22 mouse cellular contexts compared by ENCODE assay signal in genomic region chr11:95726156-95726555, GRCm38 (mm10).
"Had no signal": no experiment of that assay in that cellular context is flagged by ENCODE, and none has a peak within 500 bp of the region (broad histone marks: within the 10 kb centered on the region; RNA-seq: fewer than 3 reads in every experiment).

No protein-coding gene starts in this region.

- H3K27ac ChIP-seq: heart, embryonic 13.5 days; heart, embryonic 15.5 days; hindbrain, embryonic 10.5 days; hindbrain, embryonic 12.5 days; hindbrain, embryonic 14.5 days; intestine, embryonic 15.5 days; layer of hippocampus, adult 2 months; left cerebral cortex, adult 2 months; limb, embryonic 10.5 days; limb, embryonic 12.5 days; liver, embryonic 13.5 days; liver, embryonic 15.5 days had no signal

- ATAC-seq: hindbrain, embryonic 16.5 days; inflammation-experienced regulatory T-cells, adult 6 months; intestine, embryonic 15.5 days; intestine, postnatal 0 days had no signal

- H3K36me3 ChIP-seq: heart, embryonic 13.5 days; heart, embryonic 15.5 days; hindbrain, embryonic 10.5 days; hindbrain, embryonic 12.5 days; intestine, embryonic 15.5 days; limb, embryonic 10.5 days; limb, embryonic 12.5 days; liver, embryonic 15.5 days had no signal

- H3K9me3 ChIP-seq: heart, embryonic 13.5 days; heart, embryonic 15.5 days; hindbrain, embryonic 10.5 days; hindbrain, embryonic 12.5 days; intestine, embryonic 15.5 days; limb, embryonic 10.5 days; limb, embryonic 12.5 days; liver, embryonic 13.5 days; liver, embryonic 15.5 days had no signal

- H3K27me3 ChIP-seq: heart, embryonic 13.5 days; heart, embryonic 15.5 days; hindbrain, embryonic 12.5 days; intestine, embryonic 15.5 days; limb, embryonic 12.5 days; liver, embryonic 13.5 days; liver, embryonic 15.5 days had no signal

- H3K4me1 ChIP-seq: hindbrain, embryonic 10.5 days; hindbrain, embryonic 12.5 days; limb, embryonic 10.5 days; limb, embryonic 12.5 days had no signal

- H3K9ac ChIP-seq: heart, embryonic 13.5 days; heart, embryonic 15.5 days; hindbrain, embryonic 12.5 days; hindbrain, embryonic 14.5 days; intestine, embryonic 15.5 days; limb, embryonic 12.5 days; liver, embryonic 13.5 days; liver, embryonic 15.5 days had no signal

- H3K4me3 ChIP-seq: heart, embryonic 13.5 days; heart, embryonic 15.5 days; hindbrain, embryonic 10.5 days; hindbrain, embryonic 12.5 days; intestine, embryonic 15.5 days; layer of hippocampus, adult 2 months; left cerebral cortex, adult 2 months; limb, embryonic 10.5 days; limb, embryonic 12.5 days; liver, embryonic 13.5 days; liver, embryonic 15.5 days had no signal

- DNase-seq: gastrocnemius, postnatal 25 days; heart, postnatal 4 days; kidney, adult 18-20 months; kidney, adult 8-10 months; kidney, postnatal 10 days; kidney, postnatal 25 days; kidney, postnatal 4 days; liver, embryonic 13.5 days had no signal
